Mouse (Mus musculus): ENCODE data around the gene Zfp524.

GRCm38 (mm10) chr7:5046112-5046511 is 31.9 kb downstream of the Zfp524 start:
- TF ChIP-seq POLR2A (IDR thresholded peaks at IDR 0.05; ENCODE audit: borderline replicate concordance, low read depth, low read length), result no peak
- no peak for TF ChIP-seq CTCF (IDR thresholded peaks at IDR 0.05; ENCODE audit: low read depth, low read length)

All from bone marrow macrophage, adult 2 months (primary cell).